Mouse (Mus musculus): ENCODE data around the gene Lhx2.

- no peak for TF ChIP-seq CTCF (IDR thresholded peaks at IDR 0.05)
- TF ChIP-seq EP300 (IDR thresholded peaks at IDR 0.05) = no peak
These were observed 33.9 kb upstream of the Lhx2 start for GRCm38 (mm10) chr2:38305152-38305551.
